Mouse (Mus musculus): ENCODE results near the gene Rab25.

DNA sequence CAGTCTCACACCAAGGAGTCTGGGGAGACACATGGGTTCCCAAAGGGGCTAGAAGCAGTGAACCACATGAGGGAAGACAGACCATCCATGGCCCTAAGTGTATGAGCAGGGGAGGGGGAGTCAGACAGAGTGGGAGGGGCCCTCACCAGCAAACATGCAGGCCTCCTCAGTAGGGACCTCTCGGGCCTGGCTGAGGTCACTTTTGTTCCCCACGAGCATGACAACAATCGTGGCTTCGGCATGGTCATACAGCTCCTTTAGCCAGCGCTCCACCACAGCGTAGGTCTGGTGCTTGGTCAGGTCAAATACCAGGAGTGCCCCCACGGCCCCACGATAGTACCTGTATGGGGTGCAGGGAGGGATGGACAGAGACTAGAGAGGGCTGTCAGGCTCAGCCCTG is 4.9 kb downstream of the Rab25 start:
- TF ChIP-seq CTCF (IDR thresholded peaks at IDR 0.05; ENCODE audit: low read depth) (no peak), EP300 (optimal IDR thresholded peaks at IDR 0.05) (no peak)

All from stomach, postnatal 0 days (tissue).